Mouse (Mus musculus): ENCODE data around the gene Il6ra. TPM values are rescaled to one million over a fixed set of nuclear protein-coding genes. Genes with fewer than 3 reads are reported as not detected.
"Not testable (repeated sequence)": the region's sequence is repeated elsewhere in the genome, so short reads cannot be mapped to it uniquely, and the experiment has no call there.

The Il6ra gene
- total RNA-seq, 2 experiments from 2014 or later: 3.0 to 10.0 TPM

- no peak for ATAC-seq (replicated peaks; ENCODE audit: low FRiP score, poor library complexity, severe bottlenecking)
These were observed 33.7 kb downstream of the Il6ra start for GRCm38 (mm10) chr3:89879326-89879725.

- ATAC-seq (replicated peaks; ENCODE audit: low FRiP score, poor library complexity, severe bottlenecking): no peak
These were observed 34.5 kb downstream of the Il6ra start for GRCm38 (mm10) chr3:89878456-89878855.

- no peak for ATAC-seq (replicated peaks; ENCODE audit: low FRiP score, poor library complexity, severe bottlenecking)
These were observed 35.9 kb downstream of the Il6ra start for GRCm38 (mm10) chr3:89877129-89877528.

GRCm38 (mm10) chr3:89876469-89876868 is 36.5 kb downstream of the Il6ra start:
- ATAC-seq (replicated peaks; ENCODE audit: low FRiP score, poor library complexity, severe bottlenecking): no peak

GRCm38 (mm10) chr3:89875781-89876180 is 37.2 kb downstream of the Il6ra start:
- ATAC-seq (replicated peaks; ENCODE audit: low FRiP score, poor library complexity, severe bottlenecking): no peak

- ATAC-seq (replicated peaks; ENCODE audit: low FRiP score, poor library complexity, severe bottlenecking): no peak
These were observed 38.0 kb downstream of the Il6ra start for GRCm38 (mm10) chr3:89875021-89875420.

GRCm38 (mm10) chr3:89874076-89874475 is 38.9 kb downstream of the Il6ra start:
- no peak for ATAC-seq (replicated peaks; ENCODE audit: low FRiP score, poor library complexity, severe bottlenecking)

- ATAC-seq (replicated peaks; ENCODE audit: low FRiP score, poor library complexity, severe bottlenecking): no peak
These were observed 40.3 kb downstream of the Il6ra start for GRCm38 (mm10) chr3:89872684-89873083.

GRCm38 (mm10) chr3:89872209-89872608 is 40.8 kb downstream of the Il6ra start:
- ATAC-seq (replicated peaks; ENCODE audit: low FRiP score, poor library complexity, severe bottlenecking): peak; percentile 48; the same call in 1 of the 2 replicates

- peak; percentile 73 for ATAC-seq (replicated peaks; ENCODE audit: low FRiP score, poor library complexity, severe bottlenecking)
These were observed 41.6 kb downstream of the Il6ra start for GRCm38 (mm10) chr3:89871339-89871914.

- no peak for ATAC-seq (replicated peaks; ENCODE audit: low FRiP score, poor library complexity, severe bottlenecking)
These were observed 42.3 kb downstream of the Il6ra start for GRCm38 (mm10) chr3:89870472-89871271.

GRCm38 (mm10) chr3:89869556-89869955 is 43.4 kb downstream of the Il6ra start:
- no peak for ATAC-seq (replicated peaks; ENCODE audit: low FRiP score, poor library complexity, severe bottlenecking)

- no peak for ATAC-seq (replicated peaks; ENCODE audit: low FRiP score, poor library complexity, severe bottlenecking)
These were observed 44.0 kb downstream of the Il6ra start for GRCm38 (mm10) chr3:89868956-89869355.

GRCm38 (mm10) chr3:89868357-89868756 is 44.6 kb downstream of the Il6ra start:
- ATAC-seq (replicated peaks; ENCODE audit: low FRiP score, poor library complexity, severe bottlenecking): no peak

- ATAC-seq (replicated peaks; ENCODE audit: low FRiP score, poor library complexity, severe bottlenecking): no peak
These were observed 45.3 kb downstream of the Il6ra start for GRCm38 (mm10) chr3:89867651-89868050.

- ATAC-seq (replicated peaks; ENCODE audit: low FRiP score, poor library complexity, severe bottlenecking): no peak
These were observed 47.2 kb downstream of the Il6ra start for GRCm38 (mm10) chr3:89865764-89866163.

GRCm38 (mm10) chr3:89865020-89865419 is 48.0 kb downstream of the Il6ra start:
- no peak for ATAC-seq (replicated peaks; ENCODE audit: low FRiP score, poor library complexity, severe bottlenecking)

- ATAC-seq (replicated peaks; ENCODE audit: low FRiP score, poor library complexity, severe bottlenecking): no peak
These were observed 49.1 kb downstream of the Il6ra start for GRCm38 (mm10) chr3:89863716-89864509.

- not testable (repeated sequence) for ATAC-seq (replicated peaks; ENCODE audit: low FRiP score, poor library complexity, severe bottlenecking)
These were observed 49.7 kb downstream of the Il6ra start for GRCm38 (mm10) chr3:89863276-89863675.

GRCm38 (mm10) chr3:89862182-89862761 is 50.7 kb downstream of the Il6ra start:
- no peak for ATAC-seq (replicated peaks; ENCODE audit: low FRiP score, poor library complexity, severe bottlenecking)
